Mouse (Mus musculus) kidney, postnatal 0 days (tissue): ENCODE measurements around the gene Mpv17l2. TPM values are rescaled to one million over a fixed set of nuclear protein-coding genes. Genes with fewer than 3 reads are reported as not detected.
A peak's percentile ranks its signal among the peaks of the same experiment; 100 is the strongest.

Experiments
- ATAC-seq: fragments of 200-750 bp; cut with Nextera tagmentation; replicated peaks from 2 replicates; pipeline ENCODE4 v1.8.0; 2017; ENCODE audit warnings: low read depth, moderate number of reproducible peaks, moderate TSS enrichment, moderate library complexity; ENCODE audit not compliant: low FRiP score
- DNase-seq: peaks from one replicate; pipeline ENCODE4 v3.0.0-alpha.2; 2016; ENCODE audit warnings: low spot score
- H3K27ac ChIP-seq: fragments of 300-500 bp; sonication (generic); 2 replicates; pipeline ENCODE4 v1.5.1; 2014; ENCODE audit warnings: mild to moderate bottlenecking
- H3K27me3 ChIP-seq: fragments of 300-500 bp; sonication (generic); 2 replicates; pipeline ENCODE4 v1.6.1; 2014; ENCODE audit warnings: low read length, mixed read lengths; ENCODE audit not compliant: insufficient read depth
- H3K36me3 ChIP-seq: fragments of 300-500 bp; sonication (generic); 2 replicates; pipeline ENCODE4 v1.6.1; 2014; ENCODE audit warnings: low read length, mixed read lengths; ENCODE audit not compliant: insufficient read depth
- H3K4me1 ChIP-seq: fragments of 300-500 bp; sonication (generic); replicated peaks from 2 replicates; pipeline ENCODE4 v1.6.1; 2014; ENCODE audit warnings: antibody characterized with exemption, low read length, mixed read lengths; ENCODE audit not compliant: insufficient read depth
- H3K4me2 ChIP-seq: fragments of 300-500 bp; sonication (generic); 2 replicates; pipeline ENCODE4 v1.6.1; 2014; ENCODE audit warnings: mild to moderate bottlenecking, low read length, moderate library complexity, mixed read lengths
- H3K4me3 ChIP-seq: fragments of 300-500 bp; sonication (generic); replicated peaks from 2 replicates; pipeline ENCODE4 v1.5.1; 2014; ENCODE audit warnings: low read depth, low read length
- H3K9ac ChIP-seq: fragments of 300-500 bp; sonication (generic); 2 replicates; pipeline ENCODE4 v1.6.1; 2014; ENCODE audit warnings: low read depth, low read length
- H3K9me3 ChIP-seq: fragments of 300-500 bp; sonication (generic); replicated peaks from 2 replicates; pipeline ENCODE4 v1.6.1; 2016; ENCODE audit warnings: low read length, inconsistent platforms, mixed read lengths
- CTCF ChIP-seq: IDR thresholded peaks from 2 replicates; pipeline ENCODE4 v1.5.1; 2016; ENCODE audit warnings: antibody characterized with exemption, low read depth, mild to moderate bottlenecking, moderate library complexity
- WGBS: fragments of 180-500 bp; shearing (Covaris S2); extraction: QIAGEN DNeasy Blood & Tissue Kit; methylation state at CpG from one replicate; pipeline ENCODE4 v1.1.7; 2014; 5-methylcytosine and 5-hydroxymethylcytosine counted together
- polyA plus RNA-seq: library from polyadenylated mRNA; unstranded; fragments of >200 nt; fragmentation: Nextera tagmentation; extraction: Ambion mirVana; gene quantifications from 2 replicates; pipeline ENCODE4 v1.2.1, GENCODE M21; 2015

Mpv17l2 gene
- polyA plus RNA-seq, 1 experiment from 2014 or later = 78.2 TPM

GRCm38 (mm10) chr8:70786291-70787050 is 25.7 kb upstream of the Mpv17l2 start:
- H3K4me3 ChIP-seq = no peak overlapping the region
- ATAC-seq (no peak), DNase-seq (no peak)
- WGBS = 86% methylated on average over 25 of the region's 25 CpGs
- peaks cover 8% of the 10 kb centered on the region for H3K4me1 ChIP-seq
- H3K36me3 ChIP-seq = peaks cover 42% of the 10 kb centered on the region
- H3K27me3 ChIP-seq = no peaks in the 10 kb centered on the region
- H3K4me2 ChIP-seq = no peak overlapping the region
- no peak overlapping the region for H3K27ac ChIP-seq
- H3K9ac ChIP-seq = no peak overlapping the region
- H3K9me3 ChIP-seq = no peaks in the 10 kb centered on the region
- TF ChIP-seq CTCF = no peak

DNA sequence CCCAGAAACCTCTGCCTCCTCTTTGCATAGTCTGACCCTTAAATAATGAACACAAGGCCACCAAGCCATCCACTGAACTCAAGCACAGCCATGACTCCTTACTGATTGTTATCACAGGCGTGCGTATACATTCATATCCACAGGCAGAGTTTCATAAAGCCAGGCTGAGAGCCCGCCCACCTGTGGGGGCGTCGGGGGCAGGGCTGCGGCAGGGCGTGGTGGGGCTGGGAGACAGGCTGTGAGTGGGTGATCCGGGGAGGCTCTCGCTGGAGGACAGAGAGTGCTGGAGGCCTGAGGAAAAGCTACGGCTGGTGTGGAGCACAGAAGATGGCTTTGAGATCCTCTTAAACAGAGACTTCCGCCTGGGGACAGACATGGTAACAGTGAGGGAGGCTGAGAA is 19.3 kb upstream of the Mpv17l2 start:
- DNase-seq = no peak
- no peak overlapping the region for H3K27ac ChIP-seq
- WGBS = 73% methylated on average over 11 of the region's 11 CpGs
- ATAC-seq = no peak
- no peak overlapping the region for H3K4me3 ChIP-seq
- H3K9ac ChIP-seq = 0 out of 2 replicates have a peak overlapping the region, but pooled peaks have one; percentile 8
- peaks cover 14% of the 10 kb centered on the region for H3K4me1 ChIP-seq
- peaks cover 36% of the 10 kb centered on the region for H3K36me3 ChIP-seq
- TF ChIP-seq CTCF = no peak
- no peaks in the 10 kb centered on the region for H3K27me3 ChIP-seq
- no peaks in the 10 kb centered on the region for H3K9me3 ChIP-seq
- no peak overlapping the region for H3K4me2 ChIP-seq

GRCm38 (mm10) chr8:70776496-70777444 is 16.0 kb upstream of the Mpv17l2 start, which contains the start of gene Pik3r2:
Gene Pik3r2, minus strand, starts transcription at chr8:70776713.
- H3K4me1 ChIP-seq = peaks cover 27% of the 10 kb centered on the region
- H3K4me2 ChIP-seq = peak within 1 kb of the TSS; percentile 98
- no peaks in the 10 kb centered on the region for H3K27me3 ChIP-seq
- WGBS = under 1% methylated on average over 94 of the region's 94 CpGs
- peak; percentile 99 for DNase-seq
- H3K9me3 ChIP-seq = no peaks in the 10 kb centered on the region
- H3K4me3 ChIP-seq = peak within 1 kb of the TSS; percentile 76
- peak within 1 kb of the TSS; percentile 98 for H3K9ac ChIP-seq
- H3K27ac ChIP-seq = peak within 1 kb of the TSS; percentile 98
- TF ChIP-seq CTCF = peak; percentile 45; the same call in 1 of the 2 replicates
- ATAC-seq = peak; percentile 91
- peaks cover 35% of the 10 kb centered on the region for H3K36me3 ChIP-seq

GRCm38 (mm10) chr8:70775851-70776495 is 15.2 kb upstream of the Mpv17l2 start:
- WGBS = 2% methylated on average over 33 of the region's 34 CpGs
- Histone ChIP-seq H3K27ac (peak overlapping the region; percentile 98), H3K4me3 (peak overlapping the region; percentile 76), H3K27me3 (no peaks in the 10 kb centered on the region), H3K4me1 (peaks cover 27% of the 10 kb centered on the region), H3K9ac (peak overlapping the region; percentile 98), H3K9me3 (no peaks in the 10 kb centered on the region), H3K4me2 (peak overlapping the region; percentile 98), H3K36me3 (peaks cover 38% of the 10 kb centered on the region; the same call in 1 of the 2 replicates)
- TF ChIP-seq CTCF = no peak
- peak; percentile 4; the same call in 1 of the 2 replicates for ATAC-seq
- no peak for DNase-seq

DNA sequence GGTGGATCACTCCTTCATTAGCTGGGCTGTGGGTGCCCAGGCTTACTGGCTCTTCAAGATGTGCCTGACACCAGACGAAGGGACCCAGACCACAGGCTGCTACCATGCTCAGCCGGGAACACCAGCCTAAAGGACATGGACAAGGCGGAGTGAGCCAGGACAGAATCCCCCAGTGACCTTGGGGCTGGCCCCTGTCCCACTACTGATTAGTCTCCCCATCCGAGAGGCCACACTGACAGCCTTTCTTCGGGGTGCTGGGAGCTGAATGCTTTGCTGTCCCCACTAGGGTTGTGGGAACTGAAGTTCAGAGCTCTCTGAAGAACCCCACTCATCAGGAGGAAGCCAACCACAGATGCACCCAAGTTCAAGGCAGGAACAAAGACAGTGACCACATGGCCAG is 14.5 kb upstream of the Mpv17l2 start:
- H3K27me3 ChIP-seq = no peaks in the 10 kb centered on the region
- peaks cover 39% of the 10 kb centered on the region; the same call in 1 of the 2 replicates for H3K36me3 ChIP-seq
- WGBS = 89% methylated on average over 5 of the region's 5 CpGs
- no peaks in the 10 kb centered on the region for H3K9me3 ChIP-seq
- peak overlapping the region; percentile 98 for H3K4me2 ChIP-seq
- H3K4me1 ChIP-seq = peaks cover 27% of the 10 kb centered on the region
- DNase-seq = no peak
- peak overlapping the region; percentile 98 for H3K9ac ChIP-seq
- H3K4me3 ChIP-seq = peak overlapping the region; percentile 76; the same call in 1 of the 2 replicates
- ATAC-seq = no peak
- no peak overlapping the region for H3K27ac ChIP-seq
- TF ChIP-seq CTCF = no peak
